Mouse (Mus musculus): Measurements from ENCODE around the gene Ap1s3. TPM values are rescaled to one million over a fixed set of nuclear protein-coding genes. Genes with fewer than 3 reads are reported as not detected.

Gene Ap1s3
- polyA plus RNA-seq, 1 experiment from 2014 or later: 0.91 TPM

DNA sequence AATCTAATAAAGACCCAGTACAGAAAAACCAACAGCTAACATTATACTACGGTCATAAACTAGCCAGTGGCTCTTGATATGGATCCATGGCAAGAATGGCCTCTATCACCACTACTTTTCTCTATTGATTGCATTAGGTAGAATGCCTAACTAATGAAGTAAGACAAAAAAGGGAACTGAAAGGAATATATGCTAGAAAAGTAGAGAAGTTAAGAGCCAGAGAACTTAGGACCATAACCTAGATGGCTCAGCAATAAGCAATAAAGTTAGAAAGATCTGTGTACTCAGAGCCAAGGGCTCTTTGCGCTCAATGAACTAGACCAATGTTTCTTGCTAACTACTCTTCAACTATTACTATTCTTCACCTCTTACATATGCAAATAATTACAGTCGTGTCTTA lies 29.1 kb downstream of the Ap1s3 start:
- no peaks in the 10 kb centered on the region for H3K9me3 ChIP-seq (ENCODE audit: low read length)
- H3K27ac ChIP-seq (ENCODE audit: low read length): no peak overlapping the region
- 93% methylated on average over 3 of the region's 3 CpGs for WGBS
- no peaks in the 10 kb centered on the region for H3K27me3 ChIP-seq (ENCODE audit: insufficient read depth, low read length)
- no peaks in the 10 kb centered on the region for H3K4me1 ChIP-seq (ENCODE audit: insufficient read depth, low read length)
- no peak for ATAC-seq (ENCODE audit: low FRiP score, low TSS enrichment)
- H3K4me2 ChIP-seq (replicated peaks; ENCODE audit: low read depth, low read length): no peak overlapping the region
- no peak overlapping the region for H3K4me3 ChIP-seq (ENCODE audit: low read length)
- no peaks in the 10 kb centered on the region for H3K36me3 ChIP-seq (ENCODE audit: insufficient read depth, low read length)
- no peak overlapping the region for H3K9ac ChIP-seq (replicated peaks; ENCODE audit: low read length)

GRCm38 (mm10) chr1:79641355-79641754 lies 30.4 kb downstream of the Ap1s3 start:
- 71% methylated on average over 6 of the region's 6 CpGs for WGBS
- no peak for ATAC-seq (ENCODE audit: low FRiP score, low TSS enrichment)
- Histone ChIP-seq H3K36me3 (ENCODE audit: insufficient read depth, low read length) (no peaks in the 10 kb centered on the region), H3K4me2 (replicated peaks; ENCODE audit: low read depth, low read length) (no peak overlapping the region), H3K4me1 (ENCODE audit: insufficient read depth, low read length) (no peaks in the 10 kb centered on the region), H3K27ac (ENCODE audit: low read length) (no peak overlapping the region), H3K9ac (replicated peaks; ENCODE audit: low read length) (no peak overlapping the region), H3K27me3 (ENCODE audit: insufficient read depth, low read length) (no peaks in the 10 kb centered on the region), H3K4me3 (ENCODE audit: low read length) (no peak overlapping the region), H3K9me3 (ENCODE audit: low read length) (no peaks in the 10 kb centered on the region)

GRCm38 (mm10) chr1:79640151-79640550 lies 31.6 kb downstream of the Ap1s3 start:
- Histone ChIP-seq H3K4me1 (ENCODE audit: insufficient read depth, low read length) (no peaks in the 10 kb centered on the region), H3K9me3 (ENCODE audit: low read length) (no peaks in the 10 kb centered on the region), H3K4me3 (ENCODE audit: low read length) (no peak overlapping the region), H3K9ac (replicated peaks; ENCODE audit: low read length) (no peak overlapping the region), H3K4me2 (replicated peaks; ENCODE audit: low read depth, low read length) (no peak overlapping the region), H3K27ac (ENCODE audit: low read length) (no peak overlapping the region), H3K27me3 (ENCODE audit: insufficient read depth, low read length) (no peaks in the 10 kb centered on the region), H3K36me3 (ENCODE audit: insufficient read depth, low read length) (no peaks in the 10 kb centered on the region)
- ATAC-seq (ENCODE audit: low FRiP score, low TSS enrichment): no peak; the same call in 1 of the 2 replicates
- WGBS: 66% methylated on average over 7 of the region's 7 CpGs

- H3K27ac ChIP-seq (ENCODE audit: low read length): no peak overlapping the region
- no peaks in the 10 kb centered on the region for H3K36me3 ChIP-seq (ENCODE audit: insufficient read depth, low read length)
- no peaks in the 10 kb centered on the region for H3K9me3 ChIP-seq (ENCODE audit: low read length)
- no peak for ATAC-seq (ENCODE audit: low FRiP score, low TSS enrichment)
- no peaks in the 10 kb centered on the region for H3K27me3 ChIP-seq (ENCODE audit: insufficient read depth, low read length)
- no peaks in the 10 kb centered on the region for H3K4me1 ChIP-seq (ENCODE audit: insufficient read depth, low read length)
- no peak overlapping the region for H3K9ac ChIP-seq (replicated peaks; ENCODE audit: low read length)
- no peak overlapping the region for H3K4me3 ChIP-seq (ENCODE audit: low read length)
- WGBS: 67% methylated on average over 5 of the region's 5 CpGs
- no peak overlapping the region for H3K4me2 ChIP-seq (replicated peaks; ENCODE audit: low read depth, low read length)
These were observed 32.1 kb downstream of the Ap1s3 start for GRCm38 (mm10) chr1:79639683-79640082.

- no peaks in the 10 kb centered on the region for H3K27me3 ChIP-seq (ENCODE audit: insufficient read depth, low read length)
- no peak overlapping the region for H3K4me2 ChIP-seq (replicated peaks; ENCODE audit: low read depth, low read length)
- H3K36me3 ChIP-seq (ENCODE audit: insufficient read depth, low read length): no peaks in the 10 kb centered on the region
- no peak for ATAC-seq (ENCODE audit: low FRiP score, low TSS enrichment)
- H3K4me1 ChIP-seq (ENCODE audit: insufficient read depth, low read length): no peaks in the 10 kb centered on the region
- H3K4me3 ChIP-seq (ENCODE audit: low read length): no peak overlapping the region
- no peak overlapping the region for H3K27ac ChIP-seq (ENCODE audit: low read length)
- no peak overlapping the region for H3K9ac ChIP-seq (replicated peaks; ENCODE audit: low read length)
- WGBS: 52% methylated on average over 6 of the region's 6 CpGs
- no peaks in the 10 kb centered on the region for H3K9me3 ChIP-seq (ENCODE audit: low read length)
These were observed 32.7 kb downstream of the Ap1s3 start for GRCm38 (mm10) chr1:79639107-79639506.

GRCm38 (mm10) chr1:79637768-79638167 lies 34.0 kb downstream of the Ap1s3 start:
- 86% methylated on average over 2 of the region's 2 CpGs for WGBS
- no peaks in the 10 kb centered on the region for H3K4me1 ChIP-seq (ENCODE audit: insufficient read depth, low read length)
- no peaks in the 10 kb centered on the region for H3K9me3 ChIP-seq (ENCODE audit: low read length)
- no peak overlapping the region for H3K9ac ChIP-seq (replicated peaks; ENCODE audit: low read length)
- ATAC-seq (ENCODE audit: low FRiP score, low TSS enrichment): no peak
- no peaks in the 10 kb centered on the region for H3K27me3 ChIP-seq (ENCODE audit: insufficient read depth, low read length)
- no peak overlapping the region for H3K4me3 ChIP-seq (ENCODE audit: low read length)
- no peak overlapping the region for H3K27ac ChIP-seq (ENCODE audit: low read length)
- no peak overlapping the region for H3K4me2 ChIP-seq (replicated peaks; ENCODE audit: low read depth, low read length)
- no peaks in the 10 kb centered on the region for H3K36me3 ChIP-seq (ENCODE audit: insufficient read depth, low read length)

DNA sequence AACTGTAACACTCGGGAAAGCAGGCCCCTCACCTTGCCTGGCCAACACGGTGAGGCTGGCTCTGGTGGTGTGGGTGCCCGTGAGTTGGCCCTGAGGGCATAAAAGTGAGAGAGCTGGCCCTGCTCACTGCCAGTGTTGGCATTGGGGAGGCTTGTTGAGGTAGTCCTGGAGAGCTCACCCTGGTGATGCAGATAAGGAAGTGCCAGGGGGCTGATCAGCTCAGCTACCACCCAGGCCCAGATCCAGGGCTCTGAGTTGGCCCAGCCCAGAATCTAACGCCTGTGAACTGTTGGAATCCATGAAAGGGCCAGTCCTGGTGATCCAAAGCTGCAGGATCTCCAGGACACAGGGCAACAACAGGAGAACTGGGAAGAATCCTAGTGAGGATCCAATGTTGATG lies 40.3 kb downstream of the Ap1s3 start:
- H3K4me3 ChIP-seq (ENCODE audit: low read length): no peak overlapping the region
- 83% methylated on average over 4 of the region's 4 CpGs for WGBS
- H3K27me3 ChIP-seq (ENCODE audit: insufficient read depth, low read length): no peaks in the 10 kb centered on the region
- no peak overlapping the region for H3K9ac ChIP-seq (replicated peaks; ENCODE audit: low read length)
- H3K4me1 ChIP-seq (ENCODE audit: insufficient read depth, low read length): no peaks in the 10 kb centered on the region
- H3K4me2 ChIP-seq (replicated peaks; ENCODE audit: low read depth, low read length): no peak overlapping the region
- no peak overlapping the region for H3K27ac ChIP-seq (ENCODE audit: low read length)
- no peak for ATAC-seq (ENCODE audit: low FRiP score, low TSS enrichment)
- no peaks in the 10 kb centered on the region for H3K9me3 ChIP-seq (ENCODE audit: low read length)
- no peaks in the 10 kb centered on the region for H3K36me3 ChIP-seq (ENCODE audit: insufficient read depth, low read length)

DNA sequence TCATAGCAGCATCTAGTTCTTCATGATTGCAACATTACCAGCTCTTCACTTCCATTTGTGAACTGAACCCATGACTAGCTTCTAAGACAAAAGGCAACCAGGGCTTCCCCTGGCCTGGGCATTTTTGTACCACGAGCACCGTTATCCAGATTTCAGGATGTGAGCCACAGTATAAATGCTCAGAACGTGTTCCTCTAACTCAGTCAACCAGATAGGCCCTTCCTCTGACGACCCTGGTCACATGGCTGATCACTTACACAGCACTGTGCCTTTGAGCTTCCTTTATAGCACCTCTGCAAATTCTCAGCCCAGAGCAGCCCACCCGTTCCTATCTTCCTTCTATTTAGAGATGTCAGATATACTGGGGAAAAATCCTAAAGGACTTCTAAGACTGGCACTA lies 42.0 kb downstream of the Ap1s3 start:
- H3K4me1 ChIP-seq (ENCODE audit: insufficient read depth, low read length): no peaks in the 10 kb centered on the region
- H3K9ac ChIP-seq (replicated peaks; ENCODE audit: low read length): no peak overlapping the region
- no peak overlapping the region for H3K27ac ChIP-seq (ENCODE audit: low read length)
- H3K36me3 ChIP-seq (ENCODE audit: insufficient read depth, low read length): no peaks in the 10 kb centered on the region
- no peak overlapping the region for H3K4me2 ChIP-seq (replicated peaks; ENCODE audit: low read depth, low read length)
- WGBS: 57% methylated on average over 5 of the region's 5 CpGs
- H3K27me3 ChIP-seq (ENCODE audit: insufficient read depth, low read length): no peaks in the 10 kb centered on the region
- H3K4me3 ChIP-seq (ENCODE audit: low read length): no peak overlapping the region
- ATAC-seq (ENCODE audit: low FRiP score, low TSS enrichment): no peak
- H3K9me3 ChIP-seq (ENCODE audit: low read length): no peaks in the 10 kb centered on the region

DNA sequence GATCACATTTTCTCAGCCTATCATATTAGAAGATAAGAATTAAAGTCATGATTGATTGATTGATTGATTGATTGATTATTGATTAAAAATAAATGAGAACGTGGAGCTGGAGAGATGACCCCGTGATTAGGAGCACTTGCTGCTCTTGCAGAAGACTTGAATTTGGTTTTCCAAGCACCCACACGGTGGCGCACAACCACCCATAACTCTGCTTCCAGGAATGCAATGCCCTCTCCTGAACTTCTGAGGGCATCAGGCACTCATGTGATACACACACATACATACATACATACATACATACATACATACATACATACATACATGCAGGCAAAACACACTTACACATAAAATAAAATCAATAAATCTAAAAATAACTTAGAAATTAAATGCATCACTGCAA lies 45.6 kb downstream of the Ap1s3 start:
- ATAC-seq (ENCODE audit: low FRiP score, low TSS enrichment): no peak
- no peak overlapping the region for H3K4me3 ChIP-seq (ENCODE audit: low read length)
- no peaks in the 10 kb centered on the region for H3K9me3 ChIP-seq (ENCODE audit: low read length)
- no peaks in the 10 kb centered on the region for H3K4me1 ChIP-seq (ENCODE audit: insufficient read depth, low read length)
- H3K27ac ChIP-seq (ENCODE audit: low read length): no peak overlapping the region
- H3K9ac ChIP-seq (replicated peaks; ENCODE audit: low read length): no peak overlapping the region
- H3K4me2 ChIP-seq (replicated peaks; ENCODE audit: low read depth, low read length): no peak overlapping the region
- no peaks in the 10 kb centered on the region for H3K36me3 ChIP-seq (ENCODE audit: insufficient read depth, low read length)
- WGBS: 69% methylated on average over 4 of the region's 4 CpGs
- H3K27me3 ChIP-seq (ENCODE audit: insufficient read depth, low read length): no peaks in the 10 kb centered on the region

DNA sequence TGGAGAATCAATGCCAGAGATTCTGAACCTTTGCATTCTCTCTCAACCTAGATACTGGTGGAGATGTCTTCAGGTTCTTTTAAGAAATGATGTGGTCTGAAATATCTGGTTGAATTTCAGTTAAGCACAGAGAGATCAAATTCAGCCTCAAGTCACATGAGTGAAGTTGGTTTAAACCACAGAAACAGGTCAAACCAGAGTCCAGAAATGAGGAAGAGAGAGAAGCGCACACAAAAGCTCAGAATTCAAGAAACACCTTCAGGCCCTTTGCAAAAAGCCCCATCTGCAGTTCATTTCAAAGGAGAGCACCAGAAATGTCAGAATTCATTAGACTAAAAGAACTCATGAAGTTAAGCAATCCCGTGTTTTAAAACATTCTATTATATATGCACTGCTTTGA lies 52.3 kb downstream of the Ap1s3 start:
- no peaks in the 10 kb centered on the region for H3K27me3 ChIP-seq (ENCODE audit: insufficient read depth, low read length)
- H3K27ac ChIP-seq (ENCODE audit: low read length): no peak overlapping the region
- H3K36me3 ChIP-seq (ENCODE audit: insufficient read depth, low read length): peaks cover 9% of the 10 kb centered on the region
- H3K9me3 ChIP-seq (ENCODE audit: low read length): peaks cover 7% of the 10 kb centered on the region; the same call in 1 of the 2 replicates
- no peak overlapping the region for H3K4me3 ChIP-seq (ENCODE audit: low read length)
- 88% methylated on average over 2 of the region's 2 CpGs for WGBS
- no peak for ATAC-seq (ENCODE audit: low FRiP score, low TSS enrichment)
- no peaks in the 10 kb centered on the region for H3K4me1 ChIP-seq (ENCODE audit: insufficient read depth, low read length)
- no peak overlapping the region for H3K9ac ChIP-seq (replicated peaks; ENCODE audit: low read length)
- no peak overlapping the region for H3K4me2 ChIP-seq (replicated peaks; ENCODE audit: low read depth, low read length)

- Histone ChIP-seq H3K27me3 (ENCODE audit: insufficient read depth, low read length) (no peaks in the 10 kb centered on the region), H3K27ac (ENCODE audit: low read length) (no peak overlapping the region), H3K4me1 (ENCODE audit: insufficient read depth, low read length) (no peaks in the 10 kb centered on the region), H3K4me2 (replicated peaks; ENCODE audit: low read depth, low read length) (no peak overlapping the region), H3K9ac (replicated peaks; ENCODE audit: low read length) (no peak overlapping the region), H3K9me3 (ENCODE audit: low read length) (peaks cover 8% of the 10 kb centered on the region; the same call in 1 of the 2 replicates), H3K4me3 (ENCODE audit: low read length) (no peak overlapping the region), H3K36me3 (ENCODE audit: insufficient read depth, low read length) (peaks cover 10% of the 10 kb centered on the region)
- WGBS: 68% methylated on average over 2 of the region's 2 CpGs
- ATAC-seq (ENCODE audit: low FRiP score, low TSS enrichment): no peak
These were observed 55.3 kb downstream of the Ap1s3 start for GRCm38 (mm10) chr1:79616492-79616891.

Data from kidney, embryonic 16.5 days (tissue).